Mouse (Mus musculus) forebrain, postnatal 0 days (tissue): ENCODE data around the gene Zfp84. TPM values are rescaled to one million over a fixed set of nuclear protein-coding genes. Genes with fewer than 3 reads are reported as not detected.

Experiments used
- ATAC-seq: fragments of 200-750 bp; cut with Nextera tagmentation; 2 replicates; pipeline ENCODE4 v1.8.0; 2017; ENCODE audit warnings: mild to moderate bottlenecking, moderate library complexity
- DNase-seq: peaks from one replicate; pipeline ENCODE4 v3.0.0-alpha.2; 2015
- H3K27ac ChIP-seq: fragments of 300-500 bp; sonication (generic); 2 replicates; pipeline ENCODE4 v1.5.1; 2014; ENCODE audit warnings: low read depth, mild to moderate bottlenecking, antibody characterized with exemption, low read length, moderate library complexity, mixed read lengths
- H3K27me3 ChIP-seq: fragments of 300-500 bp; sonication (generic); 2 replicates; pipeline ENCODE4 v1.6.1; 2014; ENCODE audit warnings: mild to moderate bottlenecking, low read length, mixed read lengths; ENCODE audit not compliant: insufficient read depth
- H3K36me3 ChIP-seq: fragments of 300-500 bp; sonication (generic); 2 replicates; pipeline ENCODE4 v1.6.1; 2014; ENCODE audit warnings: mild to moderate bottlenecking, moderate library complexity; ENCODE audit not compliant: insufficient read depth
- H3K4me1 ChIP-seq: fragments of 300-500 bp; sonication (generic); 2 replicates; pipeline ENCODE4 v1.6.1; 2014; ENCODE audit warnings: antibody characterized with exemption; ENCODE audit not compliant: insufficient read depth
- H3K4me2 ChIP-seq: fragments of 300-500 bp; sonication (generic); 2 replicates; pipeline ENCODE4 v1.6.1; 2014; ENCODE audit warnings: low read depth, mild to moderate bottlenecking, moderate library complexity
- H3K4me3 ChIP-seq: fragments of 300-500 bp; sonication (generic); 2 replicates; pipeline ENCODE4 v1.5.1; 2014; ENCODE audit warnings: low read depth, low read length, mixed read lengths
- H3K9ac ChIP-seq: fragments of 300-500 bp; sonication (generic); 2 replicates; pipeline ENCODE4 v1.6.1; 2014; ENCODE audit warnings: mild to moderate bottlenecking
- H3K9me3 ChIP-seq: fragments of 300-500 bp; sonication (generic); 2 replicates; pipeline ENCODE4 v1.6.1; 2016; ENCODE audit warnings: low read length
- CTCF ChIP-seq: sonication (generic); IDR thresholded peaks from 2 replicates; pipeline ENCODE4 v1.5.1; 2016; ENCODE audit warnings: antibody characterized with exemption, control low read depth, low read depth
- WGBS: fragments of 180-500 bp; shearing (Covaris S2); extraction: QIAGEN DNeasy Blood & Tissue Kit; methylation state at CpG from one replicate; pipeline ENCODE4 v1.1.7; 2014; 5-methylcytosine and 5-hydroxymethylcytosine counted together
- polyA plus RNA-seq: library from polyadenylated mRNA; unstranded; fragments of >200 nt; fragmentation: Nextera tagmentation; extraction: Ambion mirVana; gene quantifications from 2 replicates; pipeline ENCODE4 v1.2.1, GENCODE M21; 2015
- total RNA-seq: library from RNA; depleted of rRNA; stranded (reverse); fragments of >200 nt; gene quantifications from 2 replicates; pipeline ENCODE4 v1.2.3, GENCODE M21; 2014

The Zfp84 gene
- total and polyA plus RNA-seq, 2 experiments from 2014 or later = 6.9 to 19.0 TPM

DNA sequence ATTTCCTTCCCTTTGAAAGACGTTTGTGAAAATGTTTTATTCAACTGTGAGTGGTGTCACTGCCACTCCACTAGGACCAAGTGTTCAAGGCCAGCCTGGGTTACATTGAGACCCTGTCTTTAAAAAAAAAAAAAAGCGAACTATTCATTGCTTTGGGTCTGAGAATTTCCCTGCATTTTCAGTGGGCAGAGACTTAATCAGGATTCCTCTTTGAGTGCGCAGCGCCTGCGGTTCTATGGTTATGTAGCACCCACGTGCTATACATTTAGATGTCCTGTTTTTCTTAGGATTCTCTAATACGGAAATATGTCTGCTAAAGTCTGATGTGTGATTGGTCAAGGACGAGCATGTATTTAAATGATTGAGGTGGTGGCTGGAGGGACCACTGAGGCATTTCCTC lies 16.7 kb downstream of the Zfp84 start:
- 33% methylated on average over 8 of the region's 8 CpGs for WGBS
- no peaks in the 10 kb centered on the region for H3K27me3 ChIP-seq
- peaks cover 27% of the 10 kb centered on the region for H3K36me3 ChIP-seq
- no peak for TF ChIP-seq CTCF
- H3K27ac ChIP-seq = no peak overlapping the region
- ATAC-seq = no peak
- DNase-seq = peak; percentile 12
- H3K4me1 ChIP-seq = 0 out of 2 replicates have a peak, but pooled peaks cover 4% of the 10 kb centered on the region
- H3K4me2 ChIP-seq = peak overlapping the region; percentile 78
- peak overlapping the region; percentile 94 for H3K9ac ChIP-seq
- H3K4me3 ChIP-seq = peak overlapping the region; percentile 87
- no peaks in the 10 kb centered on the region for H3K9me3 ChIP-seq

DNA sequence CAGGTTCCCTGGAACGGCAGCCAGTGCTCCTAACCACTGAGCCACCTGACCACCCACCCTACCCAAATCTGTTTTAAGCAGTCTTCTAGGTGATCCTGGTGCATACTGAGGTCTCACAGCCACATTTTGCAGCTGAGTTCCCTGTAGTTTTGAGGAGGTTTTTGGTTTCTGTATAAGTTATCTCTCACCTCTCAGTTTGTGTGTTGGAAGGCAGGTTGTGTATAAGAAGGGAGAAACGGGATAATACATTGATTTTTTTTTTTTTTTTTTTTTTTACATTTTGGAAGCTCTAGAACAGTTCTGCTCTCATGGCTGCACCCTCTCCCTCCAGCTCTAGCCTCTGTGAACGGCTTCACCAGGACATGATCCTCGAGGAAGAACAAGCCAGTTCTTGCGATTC lies 17.5 kb downstream of the Zfp84 start:
- H3K4me1 ChIP-seq = 0 out of 2 replicates have a peak, but pooled peaks cover 4% of the 10 kb centered on the region
- H3K9ac ChIP-seq = peak overlapping the region; percentile 94; the same call in 1 of the 2 replicates
- TF ChIP-seq CTCF = no peak

DNA sequence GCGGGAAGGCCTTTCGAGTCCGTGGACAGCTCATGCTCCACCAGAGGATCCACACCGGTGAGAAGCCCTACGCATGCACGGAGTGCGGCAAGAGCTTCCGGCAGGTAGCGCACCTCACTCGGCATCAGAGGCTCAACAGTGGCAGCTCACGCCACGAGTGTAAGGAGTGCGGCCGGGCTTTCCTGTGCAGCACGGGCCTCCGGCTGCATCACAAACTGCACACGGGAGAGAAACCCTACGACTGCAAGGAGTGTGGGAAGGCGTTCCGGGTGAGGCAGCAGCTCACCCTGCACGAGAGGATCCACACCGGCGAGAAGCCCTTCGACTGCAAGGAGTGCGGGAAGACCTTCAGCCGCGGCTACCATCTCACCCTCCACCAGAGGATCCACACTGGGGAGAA lies 24.6 kb downstream of the Zfp84 start:
- no peak for TF ChIP-seq CTCF
- DNase-seq = no peak
- ATAC-seq = no peak
- H3K27ac ChIP-seq = no peak overlapping the region
- H3K9ac ChIP-seq = no peak overlapping the region
- no peak overlapping the region for H3K4me3 ChIP-seq
- H3K36me3 ChIP-seq = peaks cover 63% of the 10 kb centered on the region
- H3K27me3 ChIP-seq = no peaks in the 10 kb centered on the region
- H3K4me1 ChIP-seq = no peaks in the 10 kb centered on the region
- no peak overlapping the region for H3K4me2 ChIP-seq
- WGBS = 40% methylated on average over 27 of the region's 27 CpGs
- no peaks in the 10 kb centered on the region for H3K9me3 ChIP-seq

More for the DNA sequence above, 17.5 kb downstream of the Zfp84 start:
- no peak for ATAC-seq
- H3K27me3 ChIP-seq = no peaks in the 10 kb centered on the region
- no peaks in the 10 kb centered on the region for H3K9me3 ChIP-seq
- 73% methylated on average over 5 of the region's 5 CpGs for WGBS
- H3K27ac ChIP-seq = no peak overlapping the region
- peaks cover 36% of the 10 kb centered on the region for H3K36me3 ChIP-seq
- peak overlapping the region; percentile 87 for H3K4me3 ChIP-seq
- DNase-seq = no peak
- peak overlapping the region; percentile 78 for H3K4me2 ChIP-seq

DNA sequence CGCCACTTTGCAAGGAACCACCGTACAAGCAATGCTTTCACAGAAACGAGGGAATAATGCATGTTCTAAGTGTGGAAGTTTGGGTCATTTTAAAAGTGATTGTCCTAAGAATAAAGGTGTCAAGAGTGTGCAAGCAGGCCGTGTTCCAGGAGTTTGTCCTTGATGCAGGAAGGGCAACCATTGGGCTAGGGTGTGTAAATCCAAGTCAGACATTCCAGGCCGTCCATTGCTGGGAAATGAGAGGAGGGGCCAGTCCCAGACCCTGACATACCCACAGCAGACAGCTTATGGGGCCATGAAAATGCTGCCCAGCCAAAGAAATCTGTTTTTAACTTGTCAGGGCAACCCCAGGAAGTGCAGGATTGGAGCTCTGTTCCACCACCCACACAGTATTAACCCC lies 38.7 kb downstream of the Zfp84 start:
- 58% methylated on average over 5 of the region's 5 CpGs for WGBS
- Histone ChIP-seq H3K27ac (no peak overlapping the region), H3K27me3 (no peaks in the 10 kb centered on the region), H3K36me3 (no peaks in the 10 kb centered on the region), H3K9me3 (no peaks in the 10 kb centered on the region), H3K4me2 (no peak overlapping the region), H3K9ac (no peak overlapping the region), H3K4me1 (no peaks in the 10 kb centered on the region), H3K4me3 (no peak overlapping the region)
- TF ChIP-seq CTCF = no peak
- ATAC-seq = no peak
- no peak for DNase-seq

DNA sequence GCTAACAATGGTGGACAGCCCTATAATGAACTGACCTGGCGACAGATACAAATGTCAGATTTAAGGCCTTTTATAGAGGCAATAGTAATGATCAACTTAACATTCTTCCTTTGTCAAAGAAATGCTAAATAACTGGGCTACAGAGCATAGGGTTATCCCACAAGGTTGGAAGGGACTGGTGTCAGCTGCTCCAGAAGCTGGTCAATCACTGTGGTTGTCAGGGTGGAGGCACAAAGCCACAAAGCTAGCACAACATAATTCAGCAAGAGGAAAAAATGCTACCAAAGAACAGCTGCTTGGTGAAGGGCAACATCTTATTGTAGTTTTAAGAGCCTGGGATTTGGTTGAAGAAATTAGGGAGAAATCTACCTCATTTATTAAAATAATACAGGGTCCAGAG lies 43.9 kb downstream of the Zfp84 start:
- WGBS = 95% methylated on average over 1 of the region's 1 CpGs
- Histone ChIP-seq H3K4me2 (no peak overlapping the region), H3K4me1 (peaks cover 18% of the 10 kb centered on the region), H3K27me3 (no peaks in the 10 kb centered on the region), H3K27ac (no peak overlapping the region), H3K36me3 (no peaks in the 10 kb centered on the region), H3K4me3 (no peak overlapping the region), H3K9me3 (no peaks in the 10 kb centered on the region), H3K9ac (no peak overlapping the region)
- no peak for ATAC-seq
- TF ChIP-seq CTCF = no peak
- DNase-seq = no peak

DNA sequence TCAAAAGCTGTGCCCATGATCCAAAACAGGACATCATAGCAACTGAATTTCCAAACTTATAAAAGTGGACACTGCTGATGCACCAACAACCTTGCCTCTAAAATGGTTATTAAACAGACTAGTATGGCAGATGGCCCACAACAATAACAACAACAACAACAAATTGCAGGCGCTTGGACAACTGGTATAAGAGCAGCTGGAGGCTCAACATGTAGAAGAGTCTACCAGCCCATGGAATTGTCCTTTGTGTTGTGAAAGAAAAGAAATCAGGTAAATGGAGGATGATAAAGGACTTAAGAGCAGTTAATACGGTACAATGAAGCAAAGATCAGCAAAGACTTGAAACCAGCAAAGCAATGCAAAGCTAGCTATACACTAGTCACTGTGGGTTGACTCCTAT lies 46.0 kb downstream of the Zfp84 start:
- Histone ChIP-seq H3K9me3 (no peaks in the 10 kb centered on the region), H3K27ac (no peak overlapping the region), H3K4me3 (no peak overlapping the region), H3K4me2 (peak overlapping the region; percentile 71), H3K27me3 (no peaks in the 10 kb centered on the region), H3K4me1 (peaks cover 21% of the 10 kb centered on the region), H3K9ac (no peak overlapping the region), H3K36me3 (no peaks in the 10 kb centered on the region)
- DNase-seq (no peak), ATAC-seq (no peak)
- no peak for TF ChIP-seq CTCF
- WGBS = 93% methylated on average over 2 of the region's 2 CpGs

DNA sequence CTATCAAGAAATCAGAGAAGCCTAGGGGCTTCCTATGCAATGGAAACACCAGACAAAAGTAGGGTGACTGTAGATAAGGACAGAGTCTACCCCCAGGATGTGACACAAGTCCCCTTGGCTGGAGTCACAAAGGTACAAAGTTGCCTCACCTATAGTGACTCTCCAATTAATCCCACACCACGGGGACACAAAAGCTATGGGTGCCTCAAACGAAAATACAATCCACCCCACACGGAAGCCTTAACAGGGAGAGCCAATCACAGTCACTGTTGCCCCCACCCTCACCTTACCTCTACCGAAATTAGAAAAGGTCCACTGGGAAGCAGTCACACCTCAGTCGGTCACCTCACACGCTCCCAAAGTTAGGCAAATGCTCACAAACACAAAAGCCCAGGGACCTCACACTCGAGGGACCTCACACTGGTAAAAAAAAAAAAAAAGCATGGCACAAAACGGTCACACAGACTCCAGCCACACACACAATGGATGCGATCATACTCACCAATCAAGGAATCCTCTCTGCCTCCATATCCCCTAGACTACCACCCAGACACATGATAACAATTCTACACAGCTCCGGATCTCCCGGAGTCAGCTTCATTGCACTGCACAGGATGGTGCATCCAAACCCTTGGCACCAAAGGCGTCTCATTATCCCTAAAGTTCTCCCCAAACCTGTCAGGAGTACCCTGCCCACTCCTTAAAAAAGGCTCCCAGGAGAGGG lies 46.9 kb downstream of the Zfp84 start:
- no peaks in the 10 kb centered on the region for H3K36me3 ChIP-seq
- DNase-seq (no peak), ATAC-seq (peak; percentile 36)
- peak overlapping the region; percentile 61 for H3K9ac ChIP-seq
- TF ChIP-seq CTCF = no peak
- peak overlapping the region; percentile 78 for H3K27ac ChIP-seq
- no peaks in the 10 kb centered on the region for H3K27me3 ChIP-seq
- peaks cover 21% of the 10 kb centered on the region for H3K4me1 ChIP-seq
- H3K4me2 ChIP-seq = peak overlapping the region; percentile 71
- under 1% methylated on average over 12 of the region's 12 CpGs for WGBS
- H3K4me3 ChIP-seq = peak overlapping the region; percentile 65
- no peaks in the 10 kb centered on the region for H3K9me3 ChIP-seq
